Mouse (Mus musculus) CH12.LX (cell line): ENCODE measurements around the gene Best3. TPM values are rescaled to one million over a fixed set of nuclear protein-coding genes. Genes with fewer than 3 reads are reported as not detected.
A peak's percentile ranks its signal among the peaks of the same experiment; 100 is the strongest.
"Not testable (repeated sequence)": the region's sequence is repeated elsewhere in the genome, so short reads cannot be mapped to it uniquely, and the experiment has no call there.

Source experiments
- DNase-seq: peaks from one replicate; pipeline ENCODE4 v3.0.0-alpha.2; 2013; ENCODE audit errors: extremely low read depth
- H3K27ac ChIP-seq: 2 replicates; pipeline ENCODE4 v1.5.1; 2012; ENCODE audit warnings: low read depth, mild to moderate bottlenecking, control low read depth, moderate library complexity; ENCODE audit not compliant: insufficient read depth
- H3K27me3 ChIP-seq: replicated peaks from 2 replicates; pipeline ENCODE3; 2012; ENCODE audit warnings: inconsistent platforms
- H3K36me3 ChIP-seq, 2 experiments: replicated peaks in 1 of 2; 2 replicates each; pipeline versions ENCODE3 to v1.6.1; 2012; ENCODE audit warnings: inconsistent platforms in 1 of 2, low read length in 1 of 2, mild to moderate bottlenecking in 1 of 2, mixed read lengths in 1 of 2, moderate library complexity in 1 of 2; ENCODE audit not compliant: control insufficient read depth in 1 of 2, insufficient read depth in 1 of 2
- H3K4me1 ChIP-seq, 2 experiments: 2 replicates each; pipeline ENCODE4 v1.6.1; 2012; ENCODE audit warnings: inconsistent platforms in 1 of 2, moderate library complexity in 1 of 2; ENCODE audit not compliant: insufficient read depth in 2 of 2, control insufficient read depth in 1 of 2
- H3K4me2 ChIP-seq: 2 replicates; pipeline ENCODE4 v1.6.1; 2012; ENCODE audit warnings: low read depth, mild to moderate bottlenecking, control low read depth; ENCODE audit not compliant: poor library complexity, insufficient read depth, severe bottlenecking
- H3K4me3 ChIP-seq, 3 experiments: fragments of 150-350 bp in 1 of 3; sonication (generic) in 1 of 3; replicated peaks in 1 of 3; 2 replicates each; pipeline versions ENCODE3 to v1.5.1; 2011 to 2012; ENCODE audit warnings: low read depth in 2 of 3, low read length in 2 of 3, mild to moderate bottlenecking in 2 of 3, moderate library complexity in 2 of 3, control low read depth in 1 of 3, improper control_type of control experiment in 1 of 3, inconsistent platforms in 1 of 3, mixed read lengths in 1 of 3; ENCODE audit not compliant: poor library complexity in 1 of 3
- H3K79me2 ChIP-seq: replicated peaks from 2 replicates; pipeline ENCODE4 v1.6.1; 2012; ENCODE audit warnings: mild to moderate bottlenecking, moderate library complexity; ENCODE audit not compliant: control insufficient read depth, poor library complexity, insufficient read depth, severe bottlenecking; ENCODE audit errors: extremely low read depth
- H3K9ac ChIP-seq: 2 replicates; pipeline ENCODE4 v1.6.1; 2012; ENCODE audit warnings: low read depth, mild to moderate bottlenecking, control low read depth, moderate library complexity; ENCODE audit not compliant: insufficient read depth
- H3K9me3 ChIP-seq: replicated peaks from 2 replicates; pipeline ENCODE3; 2012; ENCODE audit warnings: low read length, inconsistent platforms, mixed read lengths
- CHD1 ChIP-seq: IDR thresholded peaks from 2 replicates; pipeline ENCODE4 v1.6.1; 2012; ENCODE audit warnings: low read depth, low read length, improper control_type of control experiment, inconsistent platforms
- CHD2 ChIP-seq: IDR thresholded peaks from 2 replicates; pipeline ENCODE4 v1.6.1; 2011; ENCODE audit warnings: low read length, improper control_type of control experiment
- CTCF ChIP-seq, 2 experiments: IDR thresholded peaks in 1 of 2; conservative IDR thresholded peaks in 1 of 2; 2 replicates each; pipeline ENCODE4 v1.5.1; 2011 to 2012; ENCODE audit warnings: low read depth in 2 of 2, low read length in 2 of 2, improper control_type of control experiment in 1 of 2, inconsistent platforms in 1 of 2, mild to moderate bottlenecking in 1 of 2, moderate library complexity in 1 of 2
- ELF1 ChIP-seq: IDR thresholded peaks from 2 replicates; pipeline ENCODE4 v1.6.1; 2014; ENCODE audit warnings: low read depth, mild to moderate bottlenecking, inconsistent platforms, low read length, improper control_type of control experiment
- ETS1 ChIP-seq: conservative IDR thresholded peaks from 2 replicates; pipeline ENCODE4 v1.6.1; 2012; ENCODE audit warnings: low read depth, mild to moderate bottlenecking, inconsistent platforms, low read length, improper control_type of control experiment, moderate library complexity
- GABPA ChIP-seq: IDR thresholded peaks from 2 replicates; pipeline ENCODE4 v1.6.1; 2012; ENCODE audit warnings: low read depth, low read length, improper control_type of control experiment, inconsistent platforms; ENCODE audit not compliant: insufficient replicate concordance
- JUND ChIP-seq: conservative IDR thresholded peaks from 2 replicates; pipeline ENCODE4 v1.6.1; 2011; ENCODE audit warnings: low read depth, low read length, improper control_type of control experiment
- KAT2A ChIP-seq: IDR thresholded peaks from 2 replicates; pipeline ENCODE4 v1.6.1; 2012; ENCODE audit warnings: low read length, improper control_type of control experiment, inconsistent platforms; ENCODE audit not compliant: insufficient replicate concordance
- MEF2A ChIP-seq: IDR thresholded peaks from 2 replicates; pipeline ENCODE4 v1.6.1; 2014; ENCODE audit warnings: low read depth, mild to moderate bottlenecking, inconsistent platforms, low read length, improper control_type of control experiment, borderline replicate concordance
- NELFE ChIP-seq: IDR thresholded peaks from 2 replicates; pipeline ENCODE4 v1.6.1; 2011; ENCODE audit warnings: low read depth, low read length, improper control_type of control experiment
- NRF1 ChIP-seq: IDR thresholded peaks from 2 replicates; pipeline ENCODE4 v1.6.1; 2014; ENCODE audit warnings: low read depth, mild to moderate bottlenecking, inconsistent platforms, low read length, improper control_type of control experiment, moderate library complexity
- POLR2AphosphoS2 ChIP-seq: IDR thresholded peaks from 2 replicates; pipeline ENCODE4 v1.6.1; 2011; ENCODE audit warnings: low read depth, low read length, improper control_type of control experiment
- RAD21 ChIP-seq: IDR thresholded peaks from 2 replicates; pipeline ENCODE4 v1.6.1; 2011; ENCODE audit warnings: low read depth, mild to moderate bottlenecking, low read length, improper control_type of control experiment, moderate library complexity
- RCOR1 ChIP-seq: conservative IDR thresholded peaks from 2 replicates; pipeline ENCODE4 v1.6.1; 2012; ENCODE audit warnings: low read depth, mild to moderate bottlenecking, inconsistent platforms, low read length, improper control_type of control experiment
- SMC3 ChIP-seq: IDR thresholded peaks from 2 replicates; pipeline ENCODE4 v1.6.1; 2011; ENCODE audit warnings: low read depth, low read length, improper control_type of control experiment
- TBP ChIP-seq: conservative IDR thresholded peaks from 2 replicates; pipeline ENCODE4 v1.6.1; 2011; ENCODE audit warnings: low read depth, low read length, improper control_type of control experiment
- TCF12 ChIP-seq: IDR thresholded peaks from 2 replicates; pipeline ENCODE4 v1.6.1; 2014; ENCODE audit warnings: low read depth, mild to moderate bottlenecking, inconsistent platforms, low read length, improper control_type of control experiment
- UBTF ChIP-seq: IDR thresholded peaks from 2 replicates; pipeline ENCODE4 v1.6.1; 2012; ENCODE audit warnings: low read depth, mild to moderate bottlenecking, inconsistent platforms, low read length, improper control_type of control experiment, moderate library complexity
- dilution Hi-C: fragments of 300-500 bp; cut with MboI; formaldehyde crosslinking; loops from 2 replicates; pipeline ENCODE4 v1.14.3; 2020; ENCODE audit warnings: low sequenced_read_pairs; ENCODE audit not compliant: extremely low pct_unique_long_range_greater_than_20kb, extremely low pct_ligation_motif_present
- in situ Hi-C: fragments of 300-500 bp; cut with MboI; formaldehyde crosslinking; loops from 3 replicates; pipeline ENCODE4 v1.14.3; 2019; ENCODE audit warnings: low sequenced_read_pairs, low pct_ligation_motif_present, low pct_unique_long_range_greater_than_20kb, mixed read lengths
- polyA plus RNA-seq: library from polyadenylated mRNA; unstranded; fragments of >175 nt; gene quantifications from 2 replicates; pipeline ENCODE4 v1.2.1, GENCODE M21; 2012; ENCODE audit warnings: low read depth; ENCODE audit not compliant: insufficient read length
- total RNA-seq, 2 experiments: library from RNA; depleted of rRNA; stranded (reverse); fragments of 300-350 nt in 1 of 2; fragments of >200 nt in 1 of 2; gene quantifications; 2 replicates each; pipeline ENCODE4 v1.2.3; 2012 to 2014

The Best3 gene
- total and polyA plus RNA-seq, 3 experiments, result not detected

GRCm38 (mm10) chr10:117040355-117040754, 54.2 kb downstream of the Best3 start:
- no peak overlapping the region for H3K4me3 ChIP-seq

GRCm38 (mm10) chr10:117042295-117042694, 56.2 kb downstream of the Best3 start:
- in situ Hi-C loops, result loop anchor here (25.0 kb wide), 1 partner anchor 705 kb away; no protein-coding TSS in a partner anchor
- H3K27me3 ChIP-seq, result no peaks in the 10 kb centered on the region
- H3K36me3 ChIP-seq, result peaks cover 0 to 10% of the 10 kb centered on the region in 2 experiments
- no peak for DNase-seq
- no peaks in the 10 kb centered on the region for H3K79me2 ChIP-seq
- TF ChIP-seq NELFE (no peak), CTCF (conservative IDR thresholded peaks at IDR 0.05 in 1 of 2, IDR thresholded peaks at IDR 0.05 in 1 of 2; ENCODE audit: low read depth in 2 of 2, low read length in 2 of 2) (no peak)
- TF ChIP-seq, all 38 proteins: peak for 0
- Histone ChIP-seq H3K4me1 (no peaks in the 10 kb centered on the region), H3K4me2 (no peak overlapping the region), H3K9ac (no peak overlapping the region), H3K9me3 (no peaks in the 10 kb centered on the region), H3K27ac (no peak overlapping the region), H3K4me3 (no peak overlapping the region)
- dilution Hi-C loops, result no loop called here

More at GRCm38 (mm10) chr10:117040355-117040754, 54.2 kb downstream of the Best3 start:
- Histone ChIP-seq H3K9me3 (no peaks in the 10 kb centered on the region), H3K79me2 (no peaks in the 10 kb centered on the region), H3K9ac (no peak overlapping the region), H3K4me1 (no peaks in the 10 kb centered on the region), H3K4me2 (no peak overlapping the region), H3K27ac (no peak overlapping the region), H3K36me3 (peaks cover 0 to 2% of the 10 kb centered on the region in 2 experiments), H3K27me3 (no peaks in the 10 kb centered on the region)
- dilution Hi-C loops, result no loop called here
- in situ Hi-C loops, result loop anchor here (25.0 kb wide), 1 partner anchor 703 kb away; no protein-coding TSS in a partner anchor
- no peak for DNase-seq
- TF ChIP-seq POLR2AphosphoS2 (no peak), TCF12 (no peak), TBP (no peak), SMC3 (peak; percentile 37; the same call in 1 of the 2 replicates), UBTF (no peak), MEF2A (no peak), CTCF (conservative IDR thresholded peaks at IDR 0.05 in 1 of 2, IDR thresholded peaks at IDR 0.05 in 1 of 2; ENCODE audit: low read depth in 2 of 2, low read length in 2 of 2) (peak in 1 of 2 experiments; percentile 58; a peak in 2 of 4 replicates), CHD2 (no peak), NRF1 (no peak), ETS1 (no peak), JUND (no peak), RAD21 (peak; percentile 48), CHD1 (no peak), RCOR1 (no peak), ELF1 (no peak), KAT2A (no peak), GABPA (no peak)

DNA sequence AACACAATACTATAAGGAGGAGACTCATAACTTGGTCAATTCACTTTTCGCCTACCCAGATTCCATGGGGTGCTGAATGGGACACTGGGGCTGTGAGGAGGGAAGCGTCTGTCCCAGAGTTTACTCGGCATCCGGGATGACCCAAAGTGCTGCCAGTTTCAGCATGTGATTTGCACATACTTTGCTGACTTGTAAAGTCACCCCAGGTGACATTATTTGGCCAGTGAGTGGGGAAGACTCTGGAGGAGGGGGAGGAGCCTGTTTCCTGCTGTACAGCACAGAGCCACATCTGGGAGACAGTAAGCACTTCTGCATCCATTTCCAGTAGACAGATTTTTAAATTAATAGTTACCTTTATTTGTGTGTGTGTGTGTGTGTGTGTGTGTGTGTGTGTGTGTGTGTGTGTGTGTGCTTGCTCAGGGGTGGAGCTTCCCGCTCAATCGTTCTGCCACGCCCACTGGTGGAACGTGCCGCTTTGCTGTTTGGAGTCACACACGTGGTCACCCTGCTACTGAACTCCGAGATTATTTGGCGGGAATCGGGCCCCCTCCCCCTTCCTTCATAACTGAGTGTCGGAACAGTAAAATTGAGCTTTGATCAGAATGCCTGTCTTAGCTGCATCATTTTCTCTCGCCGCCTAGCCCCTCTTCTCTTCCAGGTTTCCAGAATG, 57.5 kb downstream of the Best3 start:
- in situ Hi-C loops, result loop anchor here (25.0 kb wide), 1 partner anchor 706 kb away; no protein-coding TSS in a partner anchor
- dilution Hi-C loops, H3K9ac ChIP-seq: not testable (repeated sequence)

More for the DNA sequence above, 57.5 kb downstream of the Best3 start:
- H3K27me3 ChIP-seq, H3K27ac ChIP-seq, DNase-seq, H3K79me2 ChIP-seq, H3K4me3 ChIP-seq, H3K9me3 ChIP-seq, H3K4me2 ChIP-seq, H3K4me1 ChIP-seq: not testable (repeated sequence)
- H3K36me3 ChIP-seq, result peaks cover 0 to 16% of the 10 kb centered on the region in 2 experiments
